Mouse (Mus musculus): Measurements from ENCODE around the gene Cpne2.

- TF ChIP-seq CTCF (IDR thresholded peaks at IDR 0.05; ENCODE audit: low read depth, low read length) (no peak), POLR2A (IDR thresholded peaks at IDR 0.05; ENCODE audit: extremely low read depth, insufficient read depth, low read length) (no peak)
Observed at GRCm38 (mm10) chr8:94568098-94568497, 35.3 kb downstream of the Cpne2 start.
